Mouse (Mus musculus) G1E (cell line): Measurements from ENCODE around the gene Gm11541. TPM values are rescaled to one million over a fixed set of nuclear protein-coding genes. Genes with fewer than 3 reads are reported as not detected.

Experiments
- ATAC-seq: 2 replicates; pipeline ENCODE4 v1.8.0; 2016; ENCODE audit warnings: mild to moderate bottlenecking; ENCODE audit not compliant: insufficient number of reproducible peaks, poor library complexity, low FRiP score, severe bottlenecking; ENCODE audit errors: extremely low read depth
- DNase-seq: peaks from one replicate; pipeline ENCODE4 v3.0.0; 2012; ENCODE audit warnings: low spot score
- H3K27me3 ChIP-seq: 2 replicates; pipeline ENCODE4 v1.6.1; 2012; ENCODE audit warnings: mild to moderate bottlenecking, low read length, inconsistent platforms; ENCODE audit not compliant: insufficient read depth
- H3K36me3 ChIP-seq: replicated peaks from 2 replicates; pipeline ENCODE3; 2012; ENCODE audit warnings: mild to moderate bottlenecking, inconsistent platforms
- H3K4me1 ChIP-seq: 2 replicates; pipeline ENCODE4 v1.6.1; 2012; ENCODE audit warnings: low read depth, low read length, inconsistent platforms, mixed read lengths; ENCODE audit not compliant: insufficient read depth
- H3K4me3 ChIP-seq: 2 replicates; pipeline ENCODE4 v1.5.1; 2012; ENCODE audit warnings: low read depth, mild to moderate bottlenecking, inconsistent platforms, low read length, moderate library complexity, mixed read lengths
- H3K9me3 ChIP-seq: replicated peaks from 2 replicates; pipeline ENCODE4 v1.6.1; 2012; ENCODE audit warnings: inconsistent platforms
- CTCF ChIP-seq: IDR thresholded peaks from 2 replicates; pipeline ENCODE4 v1.5.1; 2012; ENCODE audit warnings: low read depth, low read length, inconsistent platforms, mixed read lengths
- GATA1 ChIP-seq: IDR thresholded peaks from 2 replicates; pipeline ENCODE4 v1.6.1; 2012; ENCODE audit warnings: borderline replicate concordance, low read length, inconsistent platforms, mixed read lengths
- GATA2 ChIP-seq: IDR thresholded peaks from 2 replicates; pipeline ENCODE4 v1.6.1; 2012; ENCODE audit warnings: low read depth, low read length, inconsistent platforms, borderline replicate concordance
- POLR2AphosphoS5 ChIP-seq: IDR thresholded peaks from 2 replicates; pipeline ENCODE4 v1.6.1; 2012; ENCODE audit warnings: low read depth, low read length, inconsistent platforms; ENCODE audit not compliant: insufficient replicate concordance
- TAL1 ChIP-seq: conservative IDR thresholded peaks from 2 replicates; pipeline ENCODE4 v1.6.1; 2012; ENCODE audit warnings: low read depth, low read length, inconsistent platforms, mixed read lengths
- polyA plus RNA-seq: library from polyadenylated mRNA; stranded (reverse); fragments of >175 nt; gene quantifications from 2 replicates; pipeline ENCODE4 v1.2.3, GENCODE M21; 2012
- total RNA-seq, 2 experiments: library from RNA; stranded (forward) in 1 of 2; stranded (reverse) in 1 of 2; fragments of 200-1000 nt in 1 of 2; fragments of >200 nt in 1 of 2; fragmentation: Nextera tagmentation in 1 of 2; gene quantifications; 2 replicates each; pipeline ENCODE4 v1.2.3; 2014 to 2017

Gene Gm11541
- total and polyA plus RNA-seq, 3 experiments = 0.33 TPM; not detected in 2

- no peak for ATAC-seq
- TF ChIP-seq CTCF (peak; percentile 69), GATA2 (no peak)
- H3K4me3 ChIP-seq = no peak overlapping the region
- H3K27me3 ChIP-seq = peaks cover 4% of the 10 kb centered on the region; the same call in 1 of the 2 replicates
- no peaks in the 10 kb centered on the region for H3K4me1 ChIP-seq
- H3K36me3 ChIP-seq = no peaks in the 10 kb centered on the region
- DNase-seq = peak; percentile 28
- no peaks in the 10 kb centered on the region for H3K9me3 ChIP-seq
Observed at GRCm38 (mm10) chr11:94730261-94730660, 26.0 kb upstream of the Gm11541 start.

- DNase-seq (no peak), ATAC-seq (no peak)
- peaks cover 4% of the 10 kb centered on the region; the same call in 1 of the 2 replicates for H3K27me3 ChIP-seq
Observed at GRCm38 (mm10) chr11:94729565-94729964, 25.3 kb upstream of the Gm11541 start.

DNA sequence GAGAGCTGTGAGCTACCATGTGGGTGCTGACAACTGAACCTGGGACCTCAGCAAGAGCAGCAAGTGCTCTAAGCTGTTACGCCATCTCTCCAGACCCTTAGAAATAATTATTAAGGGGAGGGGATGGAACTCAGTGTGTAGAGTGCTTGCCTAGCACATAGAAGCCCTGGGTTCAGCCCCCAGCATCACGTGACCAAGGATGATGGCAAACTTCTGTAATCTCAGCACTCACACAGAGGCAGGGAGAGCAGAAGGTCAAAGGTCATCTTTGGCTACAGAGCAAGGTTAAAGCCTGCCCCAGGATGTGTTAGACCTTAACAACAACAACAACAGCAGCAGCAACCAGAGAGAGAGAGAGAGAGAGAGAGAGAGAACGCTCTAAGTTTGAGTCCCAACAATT is 24.2 kb upstream of the Gm11541 start:
- Histone ChIP-seq H3K27me3 (peaks cover 4% of the 10 kb centered on the region; the same call in 1 of the 2 replicates), H3K9me3 (no peaks in the 10 kb centered on the region), H3K36me3 (no peaks in the 10 kb centered on the region), H3K4me1 (no peaks in the 10 kb centered on the region), H3K4me3 (no peak overlapping the region)
- no peak for DNase-seq
- ATAC-seq = no peak
- no peak for TF ChIP-seq GATA2
- TF ChIP-seq GATA1 = no peak
- TF ChIP-seq POLR2AphosphoS5 = no peak
- TF ChIP-seq TAL1 = no peak

More at GRCm38 (mm10) chr11:94729565-94729964, 25.3 kb upstream of the Gm11541 start:
- no peaks in the 10 kb centered on the region for H3K4me1 ChIP-seq
- TF ChIP-seq GATA2 (no peak), POLR2AphosphoS5 (no peak), CTCF (no peak), GATA1 (no peak), TAL1 (no peak)
- no peak overlapping the region for H3K4me3 ChIP-seq
- H3K36me3 ChIP-seq = no peaks in the 10 kb centered on the region
- H3K9me3 ChIP-seq = no peaks in the 10 kb centered on the region

DNA sequence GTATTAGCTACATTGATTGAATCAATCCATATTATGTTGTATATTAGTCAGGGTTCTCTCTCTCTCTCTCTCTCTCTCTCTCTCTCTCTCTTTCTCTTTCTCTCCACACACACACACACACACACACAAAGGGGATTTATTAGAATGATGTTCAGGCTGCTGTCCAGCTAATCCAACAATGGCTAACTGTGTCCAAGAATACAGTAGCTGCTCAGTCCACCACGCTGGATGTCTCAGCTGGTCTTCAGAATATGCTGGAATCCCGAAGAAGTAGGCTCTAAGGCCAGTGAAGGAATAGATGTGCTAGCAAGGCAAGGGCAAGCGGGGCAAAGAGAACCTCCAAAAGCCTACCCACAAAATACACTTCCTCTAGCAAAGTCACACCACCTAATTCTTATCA is 23.0 kb upstream of the Gm11541 start:
- no peak for ATAC-seq
- TF ChIP-seq GATA2 = no peak
- no peak for TF ChIP-seq GATA1
- no peak for TF ChIP-seq POLR2AphosphoS5
- TF ChIP-seq CTCF = no peak
- TF ChIP-seq TAL1 = no peak
- no peaks in the 10 kb centered on the region for H3K4me1 ChIP-seq

DNA sequence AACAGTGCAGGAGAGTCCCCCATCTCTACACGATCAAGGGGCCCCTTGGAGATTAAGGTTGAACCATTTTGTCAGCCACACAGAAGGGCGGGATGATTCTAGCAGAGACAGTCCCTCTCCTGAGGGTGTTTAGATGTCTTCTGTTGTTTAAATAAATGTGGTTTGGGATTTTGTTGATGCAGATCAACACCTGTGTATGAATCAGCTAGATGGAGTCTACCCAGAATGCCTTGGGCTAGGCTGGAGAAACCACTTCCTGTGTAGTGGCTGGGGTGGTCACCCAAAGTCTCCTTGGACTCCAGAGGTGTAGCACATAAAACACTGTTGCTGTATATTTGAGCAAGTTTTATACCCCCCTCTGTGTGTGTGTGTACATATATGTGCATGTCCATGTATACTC is 14.9 kb upstream of the Gm11541 start:
- H3K27me3 ChIP-seq = peaks cover 24% of the 10 kb centered on the region
- H3K4me1 ChIP-seq = no peaks in the 10 kb centered on the region
- H3K4me3 ChIP-seq = no peak overlapping the region
- TF ChIP-seq TAL1 = no peak
- H3K36me3 ChIP-seq = no peaks in the 10 kb centered on the region
- DNase-seq (no peak), ATAC-seq (no peak)
- peaks cover 1% of the 10 kb centered on the region; the same call in 1 of the 2 replicates for H3K9me3 ChIP-seq

More for the DNA sequence above, 23.0 kb upstream of the Gm11541 start:
- Histone ChIP-seq H3K27me3 (peaks cover 9% of the 10 kb centered on the region), H3K9me3 (no peaks in the 10 kb centered on the region), H3K4me3 (no peak overlapping the region), H3K36me3 (no peaks in the 10 kb centered on the region)
- no peak for DNase-seq

DNA sequence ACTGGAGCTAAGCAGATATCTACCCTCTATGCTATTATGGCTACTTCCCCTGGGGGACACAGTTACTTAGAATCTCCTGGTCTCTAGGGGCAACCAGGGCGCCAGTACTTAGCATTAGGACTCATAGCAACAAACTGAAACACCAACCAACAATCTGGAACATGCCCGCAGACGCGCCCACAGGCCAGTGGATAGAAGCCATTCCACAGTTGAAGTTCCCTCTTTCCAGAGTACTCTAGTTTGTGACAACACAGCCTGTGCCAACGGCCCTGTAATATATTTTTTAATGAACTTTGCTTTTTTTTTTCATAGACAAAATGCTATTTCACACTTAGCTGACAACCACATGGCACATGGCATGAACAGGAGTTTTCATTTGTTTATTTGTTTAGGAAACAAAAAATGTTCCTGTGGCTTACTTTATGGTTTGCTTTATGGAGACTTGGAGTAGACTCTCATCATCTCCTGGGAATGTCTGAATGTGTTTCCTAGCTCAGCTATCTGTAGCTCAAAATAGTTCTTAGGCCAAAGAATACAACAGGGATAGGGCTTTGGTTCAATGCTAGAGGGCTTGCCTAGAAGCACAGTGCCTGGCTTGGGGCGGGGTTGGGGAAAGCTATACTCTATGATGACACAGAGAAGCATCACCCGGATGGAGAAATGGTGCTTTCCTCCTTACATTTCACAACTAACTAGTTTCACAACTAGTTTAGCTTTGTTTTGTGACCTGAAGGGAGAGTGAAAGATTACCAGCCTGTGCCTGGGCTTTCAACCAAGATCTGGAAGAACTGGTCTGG is 14.0 kb upstream of the Gm11541 start:
- H3K9me3 ChIP-seq = peaks cover 2% of the 10 kb centered on the region; the same call in 1 of the 2 replicates
- no peaks in the 10 kb centered on the region for H3K36me3 ChIP-seq
- DNase-seq = no peak
- H3K27me3 ChIP-seq = peaks cover 29% of the 10 kb centered on the region
- no peaks in the 10 kb centered on the region for H3K4me1 ChIP-seq
- TF ChIP-seq GATA1 (no peak), CTCF (no peak), GATA2 (no peak), TAL1 (no peak), POLR2AphosphoS5 (no peak)
- no peak overlapping the region for H3K4me3 ChIP-seq
- no peak for ATAC-seq

GRCm38 (mm10) chr11:94717239-94717638 is 12.9 kb upstream of the Gm11541 start:
- no peaks in the 10 kb centered on the region for H3K4me1 ChIP-seq
- no peak for TF ChIP-seq GATA1
- H3K9me3 ChIP-seq = peaks cover 2% of the 10 kb centered on the region; the same call in 1 of the 2 replicates
- ATAC-seq (no peak), DNase-seq (no peak)
- peaks cover 20% of the 10 kb centered on the region for H3K27me3 ChIP-seq
- no peaks in the 10 kb centered on the region for H3K36me3 ChIP-seq
- H3K4me3 ChIP-seq = no peak overlapping the region
